Mouse (Mus musculus) left cerebral cortex, adult 8-10 months (tissue): ENCODE data around the gene Gpr108. TPM values are rescaled to one million over a fixed set of nuclear protein-coding genes. Genes with fewer than 3 reads are reported as not detected.

Experiments used
- DNase-seq, 2 experiments: peaks; one replicate each; pipeline ENCODE4 v3.0.0; 2022; ENCODE audit warnings: low spot score in 2 of 2
- microRNA-seq, 2 experiments: library from miRNA; unstranded; fragments of <30 nt; microRNA quantifications; one replicate each; pipeline ENCODE4 v1.2.0; 2022
- total RNA-seq, 4 experiments: library from RNA; stranded (reverse); gene quantifications; 2 replicates each; pipeline ENCODE4 v1.2.4; 2022

The Gpr108 gene
- total RNA-seq, 4 experiments from 2014 or later = 26.5 to 27.8 (median 27.5) TPM

GRCm38 (mm10) chr17:57214676-57215387 is 33.4 kb downstream of the Gpr108 start:
- DNase-seq = no peak

GRCm38 (mm10) chr17:57211501-57211900 is 36.7 kb downstream of the Gpr108 start:
- no peak for DNase-seq

GRCm38 (mm10) chr17:57209330-57209729 is 38.9 kb downstream of the Gpr108 start:
- DNase-seq = no peak

- DNase-seq = no peak
Measured at GRCm38 (mm10) chr17:57207938-57208337, 40.3 kb downstream of the Gpr108 start.

- DNase-seq = no peak
Measured at GRCm38 (mm10) chr17:57201841-57202724, 46.2 kb downstream of the Gpr108 start.

GRCm38 (mm10) chr17:57198252-57198651 is 50.0 kb downstream of the Gpr108 start:
- no peak for DNase-seq

GRCm38 (mm10) chr17:57195326-57196010 is 52.8 kb downstream of the Gpr108 start:
- DNase-seq = no peak

GRCm38 (mm10) chr17:57194771-57195170 is 53.5 kb downstream of the Gpr108 start:
- DNase-seq = no peak

- DNase-seq = no peak
Measured at GRCm38 (mm10) chr17:57194041-57194507, 54.2 kb downstream of the Gpr108 start, which contains the start of gene Tnfsf14. Gene Tnfsf14 (minus strand): TSS chr17:57194177.

GRCm38 (mm10) chr17:57188510-57189192 is 59.6 kb downstream of the Gpr108 start:
- DNase-seq = no peak

- no peak for DNase-seq
Measured at GRCm38 (mm10) chr17:57185641-57186040, 62.6 kb downstream of the Gpr108 start.

Small RNA genes within 50 kb of the gene (microRNA-seq; reads per million reads assigned to microRNA genes)
- 0 reads per million in 2 experiments for gene Mir6978

Other genes with a start within 250 kb of the Gpr108 start
- gene Pspn, start 248.4 kb downstream of the Gpr108 start, total RNA-seq = not detected
- gene Gtf2f1, start 237.2 kb downstream of the Gpr108 start, total RNA-seq = 10 to 100 TPM; 65.0 to 65.5 (median 65.2) TPM
- under 1 TPM in 3 of 4 experiments, not detected in 1; 0.48 to 0.65 (median 0.53) TPM for gene Gm17949, start 237.0 kb downstream of the Gpr108 start, total RNA-seq
- gene Khsrp, start 216.9 kb downstream of the Gpr108 start, total RNA-seq = 100 to 1,000 TPM; 101 to 104 (median 102) TPM
- gene Slc25a41, start 206.8 kb downstream of the Gpr108 start, total RNA-seq = under 1 TPM in 1 of 4 experiments, not detected in 3; 0.30 TPM
- 1 to 10 TPM in 3 of 4 experiments, under 1 TPM in 1; 0.51 to 2.6 (median 1.7) TPM for gene Crb3, start 189.3 kb downstream of the Gpr108 start, total RNA-seq
- gene Slc25a23, start 188.6 kb downstream of the Gpr108 start, total RNA-seq = 100 to 1,000 TPM; 313 to 347 (median 323) TPM
- 1 to 10 TPM; 1.1 to 3.9 (median 2.5) TPM for gene Dennd1c, start 169.9 kb downstream of the Gpr108 start, total RNA-seq
- 100 to 1,000 TPM; 607 to 698 (median 653) TPM for gene Tubb4a, start 160.7 kb downstream of the Gpr108 start, total RNA-seq
- under 1 TPM; 0.39 to 0.84 (median 0.63) TPM for gene Tnfsf9, start 143.1 kb downstream of the Gpr108 start, total RNA-seq
- under 1 TPM in 1 of 4 experiments, not detected in 3; 0.55 TPM for gene Cd70, start 98.7 kb downstream of the Gpr108 start, total RNA-seq
- gene Tnfsf14, start 54.3 kb downstream of the Gpr108 start, total RNA-seq = not detected
- 1 to 10 TPM in 3 of 4 experiments, under 1 TPM in 1; 0.94 to 3.9 (median 1.3) TPM for gene C3, start 20.3 kb downstream of the Gpr108 start, total RNA-seq
- gene Trip10, start 1.0 kb upstream of the Gpr108 start, total RNA-seq = 1 to 10 TPM; 6.9 to 9.1 (median 8.1) TPM
- 1 to 10 TPM; 2.9 to 9.2 (median 5.0) TPM for gene Vav1, start 30.7 kb upstream of the Gpr108 start, total RNA-seq
- gene Adgre1, start 110.2 kb upstream of the Gpr108 start, total RNA-seq = 10 to 100 TPM in 2 of 4 experiments, 1 to 10 TPM in 2; 3.0 to 19.7 (median 8.0) TPM